Mouse (Mus musculus): Measurements from ENCODE around the gene Neu2. TPM values are rescaled to one million over a fixed set of nuclear protein-coding genes. Genes with fewer than 3 reads are reported as not detected.

The Neu2 gene
- polyA plus RNA-seq, 1 experiment from 2014 or later = 0.80 TPM

DNA sequence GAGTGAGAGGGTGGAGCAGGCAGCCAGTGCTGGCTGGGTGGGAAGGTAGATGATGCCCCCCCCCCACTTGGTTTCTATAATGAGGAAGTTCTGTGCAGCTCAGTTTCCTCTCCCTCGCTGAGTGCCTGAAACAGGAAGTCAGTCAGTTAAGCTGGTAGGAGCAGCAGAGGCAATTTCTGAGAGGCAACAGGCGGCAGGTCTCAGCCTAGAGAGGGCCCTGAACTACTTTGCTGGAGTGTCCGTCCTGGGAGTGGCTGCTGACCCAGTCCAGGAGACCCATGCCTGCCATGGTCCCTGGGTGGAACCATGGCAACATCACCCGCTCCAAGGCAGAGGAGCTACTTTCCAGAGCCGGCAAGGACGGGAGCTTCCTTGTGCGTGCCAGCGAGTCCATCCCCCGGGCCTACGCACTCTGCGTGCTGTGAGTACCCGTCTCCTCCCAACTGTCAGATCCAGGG is 110.6 kb downstream of the Neu2 start, which contains the start of gene Inpp5d:
Gene Inpp5d (plus strand): TSS at position 102 of the 458 bp plus-strand sequence.
- Histone ChIP-seq H3K36me3 (ENCODE audit: control insufficient read depth, insufficient read depth, low read length) (no peaks in the 10 kb centered on the region), H3K4me1 (ENCODE audit: control insufficient read depth, insufficient read depth, low read length) (no peaks in the 10 kb centered on the region), H3K9me3 (ENCODE audit: control insufficient read depth, low read length) (no peaks in the 10 kb centered on the region), H3K27me3 (ENCODE audit: control insufficient read depth, insufficient read depth, low read length) (no peaks in the 10 kb centered on the region), H3K27ac (ENCODE audit: low read depth, low read length) (peak within 1 kb of the TSS; percentile 42; the same call in 1 of the 2 replicates), H3K9ac (ENCODE audit: low read depth, low read length) (peak within 1 kb of the TSS; percentile 14; the same call in 1 of the 2 replicates), H3K4me2 (replicated peaks; ENCODE audit: low read depth, low read length) (peak within 1 kb of the TSS; percentile 28; the same call in 1 of the 2 replicates), H3K4me3 (ENCODE audit: low read length) (peak within 1 kb of the TSS; percentile 22)
- ATAC-seq (ENCODE audit: low FRiP score, low TSS enrichment) = no peak
- WGBS = 78% methylated on average over 12 of the region's 12 CpGs

DNA sequence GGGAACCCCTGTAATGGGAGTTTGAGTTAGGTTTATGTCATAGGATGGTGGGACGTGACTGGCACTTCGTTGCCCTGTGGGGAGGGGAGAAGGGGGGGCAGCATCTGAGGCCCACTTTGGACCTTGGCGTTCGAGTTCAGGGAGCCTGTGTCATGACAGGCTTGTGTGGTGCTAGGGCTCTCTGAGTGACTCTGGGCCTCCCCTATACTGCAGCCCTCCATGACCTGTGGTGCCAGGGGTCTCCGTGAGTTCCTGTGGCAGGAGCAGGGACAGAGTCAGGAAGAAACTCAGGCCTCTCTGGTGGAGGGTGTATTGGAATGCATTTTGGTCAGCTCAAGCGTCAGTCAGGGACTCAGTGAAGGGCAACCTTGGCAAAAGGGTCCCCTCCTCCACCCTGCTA is 111.0 kb downstream of the Neu2 start:
- 81% methylated on average over 6 of the region's 6 CpGs for WGBS
- peak overlapping the region; percentile 14; the same call in 1 of the 2 replicates for H3K9ac ChIP-seq (ENCODE audit: low read depth, low read length)

DNA sequence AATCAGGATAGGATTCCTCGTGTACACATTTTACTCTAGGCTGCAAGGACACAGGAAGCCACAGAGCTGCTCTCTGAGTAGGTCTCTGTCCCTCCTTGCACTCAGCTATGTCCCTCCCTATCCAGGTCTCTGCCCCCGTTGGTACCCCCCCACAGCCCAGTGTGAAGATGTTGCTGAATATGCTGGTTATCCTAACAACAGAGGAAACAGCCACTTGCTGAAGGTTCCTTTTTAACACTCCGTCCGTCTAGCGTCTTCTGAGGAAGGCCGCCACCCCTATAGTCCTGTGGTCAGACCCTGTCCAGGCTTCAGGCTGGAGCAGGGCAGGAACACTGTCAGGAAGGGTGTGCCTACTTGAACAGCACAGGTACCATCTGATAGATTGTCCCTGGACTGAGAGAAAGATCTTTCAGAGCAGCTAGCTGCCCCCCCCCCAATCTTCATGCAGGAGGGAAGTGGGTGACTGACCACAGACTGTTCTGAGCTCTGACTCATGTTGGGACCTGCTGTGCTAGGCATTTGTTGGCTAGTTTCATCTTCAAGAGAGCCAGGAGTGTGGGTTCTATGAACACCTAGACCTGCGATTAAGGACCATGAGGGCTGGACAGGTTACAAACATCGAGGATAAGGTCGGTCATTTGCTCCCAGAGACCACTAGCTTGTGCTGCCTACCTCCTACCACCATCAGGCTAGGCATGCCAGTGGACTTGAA is 111.6 kb downstream of the Neu2 start:
- H3K4me1 ChIP-seq (ENCODE audit: control insufficient read depth, insufficient read depth, low read length) = no peaks in the 10 kb centered on the region
- H3K4me3 ChIP-seq (ENCODE audit: low read length) = peak overlapping the region; percentile 22; the same call in 1 of the 2 replicates
- no peak overlapping the region for H3K9ac ChIP-seq (ENCODE audit: low read depth, low read length)
- H3K9me3 ChIP-seq (ENCODE audit: control insufficient read depth, low read length) = no peaks in the 10 kb centered on the region
- H3K4me2 ChIP-seq (replicated peaks; ENCODE audit: low read depth, low read length) = peak overlapping the region; percentile 28; the same call in 1 of the 2 replicates
- no peaks in the 10 kb centered on the region for H3K36me3 ChIP-seq (ENCODE audit: control insufficient read depth, insufficient read depth, low read length)
- WGBS = 83% methylated on average over 9 of the region's 9 CpGs
- H3K27me3 ChIP-seq (ENCODE audit: control insufficient read depth, insufficient read depth, low read length) = no peaks in the 10 kb centered on the region
- H3K27ac ChIP-seq (ENCODE audit: low read depth, low read length) = no peak overlapping the region
- no peak for ATAC-seq (ENCODE audit: low FRiP score, low TSS enrichment)

More for the DNA sequence above, 111.0 kb downstream of the Neu2 start:
- Histone ChIP-seq H3K27ac (ENCODE audit: low read depth, low read length) (peak overlapping the region; percentile 42; the same call in 1 of the 2 replicates), H3K27me3 (ENCODE audit: control insufficient read depth, insufficient read depth, low read length) (no peaks in the 10 kb centered on the region), H3K9me3 (ENCODE audit: control insufficient read depth, low read length) (no peaks in the 10 kb centered on the region), H3K4me2 (replicated peaks; ENCODE audit: low read depth, low read length) (peak overlapping the region; percentile 28; the same call in 1 of the 2 replicates), H3K4me1 (ENCODE audit: control insufficient read depth, insufficient read depth, low read length) (no peaks in the 10 kb centered on the region), H3K36me3 (ENCODE audit: control insufficient read depth, insufficient read depth, low read length) (no peaks in the 10 kb centered on the region), H3K4me3 (ENCODE audit: low read length) (peak overlapping the region; percentile 22)
- ATAC-seq (ENCODE audit: low FRiP score, low TSS enrichment) = peak; percentile 28; the same call in 1 of the 2 replicates

DNA sequence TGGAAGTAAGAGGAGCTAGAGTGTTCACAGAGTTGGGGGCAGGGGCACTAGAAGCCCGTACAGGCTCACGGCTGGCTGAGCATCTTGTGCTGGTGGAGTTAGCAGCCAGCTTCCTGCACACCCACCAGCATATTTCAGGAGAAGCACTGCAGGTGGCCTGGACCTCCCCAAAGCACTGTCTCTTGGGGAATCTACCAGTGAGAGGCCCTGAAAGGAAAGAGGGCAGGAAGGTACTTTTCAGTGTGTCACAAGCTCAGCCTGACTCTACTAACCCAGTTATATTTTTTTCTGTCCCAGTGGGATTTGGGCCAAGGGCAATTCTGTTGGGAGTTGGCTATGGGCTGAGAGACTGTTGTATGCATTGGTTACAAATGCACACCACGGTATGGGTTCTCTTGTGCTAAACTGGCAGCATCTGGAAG is 112.2 kb downstream of the Neu2 start:
- Histone ChIP-seq H3K27ac (ENCODE audit: low read depth, low read length) (no peak overlapping the region), H3K36me3 (ENCODE audit: control insufficient read depth, insufficient read depth, low read length) (no peaks in the 10 kb centered on the region), H3K9ac (ENCODE audit: low read depth, low read length) (no peak overlapping the region), H3K9me3 (ENCODE audit: control insufficient read depth, low read length) (no peaks in the 10 kb centered on the region), H3K4me3 (ENCODE audit: low read length) (no peak overlapping the region), H3K27me3 (ENCODE audit: control insufficient read depth, insufficient read depth, low read length) (no peaks in the 10 kb centered on the region), H3K4me1 (ENCODE audit: control insufficient read depth, insufficient read depth, low read length) (no peaks in the 10 kb centered on the region), H3K4me2 (replicated peaks; ENCODE audit: low read depth, low read length) (no peak overlapping the region)
- no peak for ATAC-seq (ENCODE audit: low FRiP score, low TSS enrichment)
- 61% methylated on average over 3 of the region's 3 CpGs for WGBS

DNA sequence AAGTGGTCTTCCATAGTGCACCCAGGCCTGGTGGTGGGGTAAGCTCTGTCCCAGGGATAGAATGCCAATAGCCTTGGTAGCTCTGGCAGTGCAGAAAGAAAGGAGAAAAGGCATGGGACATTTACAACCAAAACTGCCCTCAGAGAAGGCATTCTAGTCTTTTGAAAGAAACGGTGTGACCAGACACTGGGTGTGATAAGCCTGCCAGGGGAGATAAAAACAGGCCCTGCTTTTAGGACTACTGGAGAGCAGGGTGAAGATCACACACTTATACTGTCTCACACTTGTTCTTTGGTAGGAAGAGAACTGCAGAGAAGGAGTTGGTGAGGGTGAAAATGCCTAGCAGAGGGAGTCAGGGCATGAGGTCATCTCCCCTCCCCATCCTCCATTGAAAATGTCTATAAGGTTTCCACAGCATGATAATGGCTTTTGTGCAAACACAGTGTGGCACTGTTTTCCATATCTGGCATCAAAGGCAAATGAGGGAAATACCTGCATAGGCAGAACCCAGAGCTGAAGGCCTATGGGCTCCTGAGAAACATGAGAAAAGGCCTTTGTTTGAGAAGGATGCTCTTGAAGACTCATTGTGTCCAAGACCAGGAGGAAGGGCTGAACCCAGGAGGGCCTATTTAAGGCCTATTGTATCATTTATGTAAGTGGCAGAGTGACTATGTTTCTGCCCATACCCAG is 114.4 kb downstream of the Neu2 start:
- Histone ChIP-seq H3K27ac (ENCODE audit: low read depth, low read length) (no peak overlapping the region), H3K27me3 (ENCODE audit: control insufficient read depth, insufficient read depth, low read length) (no peaks in the 10 kb centered on the region), H3K9ac (ENCODE audit: low read depth, low read length) (no peak overlapping the region), H3K4me3 (ENCODE audit: low read length) (no peak overlapping the region), H3K9me3 (ENCODE audit: control insufficient read depth, low read length) (no peaks in the 10 kb centered on the region), H3K4me2 (replicated peaks; ENCODE audit: low read depth, low read length) (no peak overlapping the region), H3K36me3 (ENCODE audit: control insufficient read depth, insufficient read depth, low read length) (no peaks in the 10 kb centered on the region), H3K4me1 (ENCODE audit: control insufficient read depth, insufficient read depth, low read length) (no peaks in the 10 kb centered on the region)
- ATAC-seq (ENCODE audit: low FRiP score, low TSS enrichment) = no peak
- WGBS = 79% methylated on average over 1 of the region's 1 CpGs

DNA sequence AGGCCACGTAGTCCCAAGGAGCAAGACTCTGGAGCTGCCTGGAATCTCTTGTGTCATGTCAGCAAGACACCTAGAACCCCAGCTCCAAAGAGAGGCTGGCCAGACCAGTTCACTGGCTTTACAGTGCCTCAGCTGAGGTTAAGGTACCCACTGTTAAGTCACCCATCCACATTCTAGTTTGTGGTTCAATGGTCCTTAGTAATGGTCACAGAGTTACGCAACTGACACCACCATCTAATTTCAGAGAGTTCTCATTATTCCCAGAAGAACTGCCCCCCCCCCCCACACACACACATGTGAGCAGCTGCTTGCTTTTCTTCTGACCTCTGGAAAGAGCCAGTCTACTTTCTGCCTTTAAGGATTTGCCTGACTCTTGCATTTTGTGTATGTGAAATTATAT is 115.1 kb downstream of the Neu2 start:
- Histone ChIP-seq H3K27me3 (ENCODE audit: control insufficient read depth, insufficient read depth, low read length) (no peaks in the 10 kb centered on the region), H3K27ac (ENCODE audit: low read depth, low read length) (no peak overlapping the region), H3K4me3 (ENCODE audit: low read length) (no peak overlapping the region), H3K9me3 (ENCODE audit: control insufficient read depth, low read length) (no peaks in the 10 kb centered on the region), H3K4me1 (ENCODE audit: control insufficient read depth, insufficient read depth, low read length) (no peaks in the 10 kb centered on the region), H3K9ac (ENCODE audit: low read depth, low read length) (no peak overlapping the region), H3K36me3 (ENCODE audit: control insufficient read depth, insufficient read depth, low read length) (no peaks in the 10 kb centered on the region), H3K4me2 (replicated peaks; ENCODE audit: low read depth, low read length) (no peak overlapping the region)
- WGBS = 85% methylated on average over 2 of the region's 2 CpGs
- no peak for ATAC-seq (ENCODE audit: low FRiP score, low TSS enrichment)

DNA sequence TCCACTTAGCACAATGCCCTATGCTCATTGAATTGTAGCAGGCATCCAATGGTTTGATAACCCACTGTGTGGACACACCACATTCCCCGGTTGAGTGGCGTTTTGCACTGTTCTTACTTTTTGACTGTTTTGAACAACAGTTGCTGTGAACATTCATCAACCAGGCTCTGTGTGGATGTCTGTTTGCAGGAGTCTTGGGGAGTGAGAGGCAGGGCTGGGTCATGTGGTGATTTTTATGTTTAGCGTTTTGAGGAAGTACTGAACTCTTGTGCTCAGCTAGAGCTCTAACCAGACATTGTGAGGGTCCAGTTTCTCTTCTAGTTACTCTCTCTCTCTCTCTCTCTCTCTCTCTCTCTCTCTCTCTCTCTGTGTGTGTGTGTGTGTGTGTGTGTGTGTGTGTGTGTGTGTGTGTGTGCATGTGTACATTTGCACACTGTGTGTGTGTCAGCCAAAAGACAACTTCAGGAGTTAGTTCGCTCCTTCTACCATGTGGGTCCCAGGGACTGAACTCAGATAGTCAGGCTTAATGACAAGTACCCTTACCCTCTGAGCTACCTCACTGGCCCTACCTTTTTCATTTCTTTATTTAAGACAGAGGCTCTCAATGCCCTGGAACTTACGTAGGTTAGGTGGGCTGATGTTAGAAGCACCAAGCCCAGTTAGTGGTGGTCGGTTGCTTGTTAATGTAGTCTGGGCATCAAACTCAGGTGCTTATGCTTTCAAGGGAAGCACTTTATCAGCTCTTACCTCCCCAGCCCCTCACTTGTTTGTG is 115.8 kb downstream of the Neu2 start:
- WGBS = 86% methylated on average over 6 of the region's 6 CpGs
- no peak overlapping the region for H3K4me2 ChIP-seq (replicated peaks; ENCODE audit: low read depth, low read length)
- no peak overlapping the region for H3K27ac ChIP-seq (ENCODE audit: low read depth, low read length)
- no peak overlapping the region for H3K9ac ChIP-seq (ENCODE audit: low read depth, low read length)
- ATAC-seq (ENCODE audit: low FRiP score, low TSS enrichment) = no peak
- no peaks in the 10 kb centered on the region for H3K9me3 ChIP-seq (ENCODE audit: control insufficient read depth, low read length)
- no peaks in the 10 kb centered on the region for H3K4me1 ChIP-seq (ENCODE audit: control insufficient read depth, insufficient read depth, low read length)
- H3K36me3 ChIP-seq (ENCODE audit: control insufficient read depth, insufficient read depth, low read length) = no peaks in the 10 kb centered on the region
- no peak overlapping the region for H3K4me3 ChIP-seq (ENCODE audit: low read length)
- no peaks in the 10 kb centered on the region for H3K27me3 ChIP-seq (ENCODE audit: control insufficient read depth, insufficient read depth, low read length)

DNA sequence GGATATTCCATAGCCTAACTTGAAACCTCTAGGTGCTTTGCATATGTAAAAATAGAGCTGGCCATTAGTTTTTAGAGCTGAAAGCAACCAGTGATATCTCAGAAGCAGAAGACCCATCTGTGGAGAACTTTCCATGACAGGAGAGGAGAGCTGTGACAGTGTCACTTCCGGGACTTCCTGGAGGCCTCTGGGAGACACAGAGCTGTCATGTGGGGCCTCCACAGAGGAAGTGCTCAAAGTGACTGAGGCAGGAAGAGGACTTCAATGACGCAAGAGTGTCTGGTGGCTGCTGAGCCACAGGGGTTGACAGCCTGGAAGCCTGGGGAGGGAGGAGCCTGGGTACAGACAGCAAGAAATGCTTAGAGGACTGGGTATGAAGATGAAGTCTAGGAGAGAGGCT is 116.7 kb downstream of the Neu2 start:
- 33% methylated on average over 2 of the region's 2 CpGs for WGBS
- Histone ChIP-seq H3K27me3 (ENCODE audit: control insufficient read depth, insufficient read depth, low read length) (no peaks in the 10 kb centered on the region), H3K4me2 (replicated peaks; ENCODE audit: low read depth, low read length) (no peak overlapping the region), H3K36me3 (ENCODE audit: control insufficient read depth, insufficient read depth, low read length) (no peaks in the 10 kb centered on the region), H3K9me3 (ENCODE audit: control insufficient read depth, low read length) (no peaks in the 10 kb centered on the region), H3K27ac (ENCODE audit: low read depth, low read length) (no peak overlapping the region), H3K4me3 (ENCODE audit: low read length) (no peak overlapping the region), H3K4me1 (ENCODE audit: control insufficient read depth, insufficient read depth, low read length) (no peaks in the 10 kb centered on the region), H3K9ac (ENCODE audit: low read depth, low read length) (no peak overlapping the region)
- no peak for ATAC-seq (ENCODE audit: low FRiP score, low TSS enrichment)
